In genomic region chr4:82196024-82196647, GRCm38 (mm10) we compare ENCODE assay signal across 14 mouse cellular contexts.
A peak's percentile ranks its signal among the peaks of the same experiment; 100 is the strongest.
DNase-seq lines count a peak whose midpoint lies in the region; ATAC-seq lines count a peak whose summit lies in the region.
"Had no signal": no experiment of that assay in that cellular context is flagged by ENCODE, and none has a peak within 500 bp of the region (broad histone marks: within the 10 kb centered on the region; RNA-seq: fewer than 3 reads in every experiment).

No protein-coding gene starts in this region.

- H3K9me3 ChIP-seq in kidney, embryonic 14.5 days (ENCODE audit: control insufficient read depth, low read length) = no peaks in the 10 kb centered on the region
- H3K9me3 ChIP-seq in limb, embryonic 15.5 days = no peaks in the 10 kb centered on the region
- no peaks in the 10 kb centered on the region for H3K9me3 ChIP-seq in midbrain, embryonic 11.5 days (ENCODE audit: control insufficient read depth, low read length)

- H3K27me3 ChIP-seq in kidney, embryonic 14.5 days (ENCODE audit: control insufficient read depth, insufficient read depth, low read length) = no peaks in the 10 kb centered on the region
- no peaks in the 10 kb centered on the region for H3K27me3 ChIP-seq in limb, embryonic 15.5 days
- H3K27me3 ChIP-seq in midbrain, embryonic 11.5 days (ENCODE audit: control insufficient read depth, insufficient read depth, low read length) = no peaks in the 10 kb centered on the region

- 46% methylated on average over 6 of the region's 6 CpGs for WGBS in kidney, embryonic 14.5 days
- WGBS in limb, embryonic 15.5 days = 47% methylated on average over 6 of the region's 6 CpGs
- WGBS in midbrain, embryonic 11.5 days = 84% methylated on average over 6 of the region's 6 CpGs

- ATAC-seq in kidney, embryonic 14.5 days (ENCODE audit: low FRiP score, low TSS enrichment) = 0 out of 2 replicates have a peak, but pooled peaks have one; percentile 55
- ATAC-seq in limb, embryonic 15.5 days (ENCODE audit: insufficient number of reproducible peaks, low FRiP score, low TSS enrichment, low read depth) = 0 out of 2 replicates have a peak, but pooled peaks have one; percentile 55
- ATAC-seq in midbrain, embryonic 11.5 days (ENCODE audit: low FRiP score) = no peak
- ATAC-seq: forebrain, embryonic 16.5 days had no signal

- no peak overlapping the region for H3K9ac ChIP-seq in kidney, embryonic 14.5 days (ENCODE audit: low read depth, low read length)
- H3K9ac ChIP-seq in limb, embryonic 15.5 days = no peak overlapping the region
- H3K9ac ChIP-seq in midbrain, embryonic 11.5 days (ENCODE audit: low read length) = no peak overlapping the region
- H3K9ac ChIP-seq: hindbrain, embryonic 14.5 days had no signal

- DNase-seq in kidney, adult 9 months = no peak
- peak; percentile 96 for DNase-seq in NIH3T3 (ENCODE audit: low read depth)
- peak; percentile 12 for DNase-seq in embryo, embryonic 9.5 days (ENCODE audit: extremely low spot score)
- DNase-seq in midbrain, embryonic 11.5 days (ENCODE audit: low spot score, missing footprints) = no peak
- DNase-seq in cerebellum, adult 11 months = no peak
- no peak for DNase-seq in layer of hippocampus, adult 11-12 months (ENCODE audit: low spot score)
- DNase-seq: adrenal gland, postnatal 14 days; gastrocnemius, postnatal 36 days; kidney, postnatal 25 days had no signal

- H3K4me1 ChIP-seq in kidney, embryonic 14.5 days (ENCODE audit: control insufficient read depth, insufficient read depth, low read length) = peaks cover 4% of the 10 kb centered on the region; the same call in 1 of the 2 replicates
- H3K4me1 ChIP-seq in limb, embryonic 15.5 days = peaks cover 17% of the 10 kb centered on the region
- no peaks in the 10 kb centered on the region for H3K4me1 ChIP-seq in midbrain, embryonic 11.5 days (ENCODE audit: control insufficient read depth, insufficient read depth, low read length)

- H3K4me3 ChIP-seq in kidney, embryonic 14.5 days (ENCODE audit: low read length) = no peak overlapping the region
- no peak overlapping the region for H3K4me3 ChIP-seq in limb, embryonic 15.5 days
- H3K4me3 ChIP-seq in midbrain, embryonic 11.5 days (ENCODE audit: low read depth, low read length) = no peak overlapping the region

- H3K36me3 ChIP-seq in kidney, embryonic 14.5 days (ENCODE audit: control insufficient read depth, insufficient read depth, low read length) = no peaks in the 10 kb centered on the region
- H3K36me3 ChIP-seq in limb, embryonic 15.5 days = no peaks in the 10 kb centered on the region
- no peaks in the 10 kb centered on the region for H3K36me3 ChIP-seq in midbrain, embryonic 11.5 days (ENCODE audit: control insufficient read depth, insufficient read depth, low read length)

- no peak overlapping the region for H3K27ac ChIP-seq in kidney, embryonic 14.5 days (ENCODE audit: low read depth, low read length)
- H3K27ac ChIP-seq in limb, embryonic 15.5 days = peak overlapping the region; percentile 71; the same call in 1 of the 2 replicates
- no peak overlapping the region for H3K27ac ChIP-seq in midbrain, embryonic 11.5 days (ENCODE audit: low read depth, low read length)
- H3K27ac ChIP-seq: hindbrain, embryonic 14.5 days had no signal

- H3K4me2 ChIP-seq in kidney, embryonic 14.5 days (replicated peaks; ENCODE audit: low read depth, low read length) = no peak overlapping the region
- no peak overlapping the region for H3K4me2 ChIP-seq in limb, embryonic 15.5 days
- H3K4me2 ChIP-seq in midbrain, embryonic 11.5 days = no peak overlapping the region
- H3K4me2 ChIP-seq: hindbrain, embryonic 14.5 days; liver, embryonic 11.5 days had no signal

Comparison
In these comparisons a context has a peak if more than half of its experiments do, and no peak if none do; other contexts are left out.
1. DNase-seq: peak in NIH3T3 (single experiment) and embryo, embryonic 9.5 days (single experiment); none in kidney, adult 9 months (single experiment), midbrain, embryonic 11.5 days (single experiment), cerebellum, adult 11 months (single experiment) and layer of hippocampus, adult 11-12 months (single experiment).